Mouse (Mus musculus) kidney, postnatal 0 days (tissue): Measurements from ENCODE around the gene Eef1akmt3. TPM values are rescaled to one million over a fixed set of nuclear protein-coding genes. Genes with fewer than 3 reads are reported as not detected.

Source experiments
- ATAC-seq: fragments of 200-750 bp; cut with Nextera tagmentation; replicated peaks from 2 replicates; pipeline ENCODE4 v1.8.0; 2017; ENCODE audit warnings: low read depth, moderate number of reproducible peaks, moderate TSS enrichment, moderate library complexity; ENCODE audit not compliant: low FRiP score
- DNase-seq: peaks from one replicate; pipeline ENCODE4 v3.0.0-alpha.2; 2016; ENCODE audit warnings: low spot score
- H3K27ac ChIP-seq: fragments of 300-500 bp; sonication (generic); 2 replicates; pipeline ENCODE4 v1.5.1; 2014; ENCODE audit warnings: mild to moderate bottlenecking
- H3K27me3 ChIP-seq: fragments of 300-500 bp; sonication (generic); 2 replicates; pipeline ENCODE4 v1.6.1; 2014; ENCODE audit warnings: low read length, mixed read lengths; ENCODE audit not compliant: insufficient read depth
- H3K36me3 ChIP-seq: fragments of 300-500 bp; sonication (generic); 2 replicates; pipeline ENCODE4 v1.6.1; 2014; ENCODE audit warnings: low read length, mixed read lengths; ENCODE audit not compliant: insufficient read depth
- H3K4me1 ChIP-seq: fragments of 300-500 bp; sonication (generic); replicated peaks from 2 replicates; pipeline ENCODE4 v1.6.1; 2014; ENCODE audit warnings: antibody characterized with exemption, low read length, mixed read lengths; ENCODE audit not compliant: insufficient read depth
- H3K4me2 ChIP-seq: fragments of 300-500 bp; sonication (generic); 2 replicates; pipeline ENCODE4 v1.6.1; 2014; ENCODE audit warnings: mild to moderate bottlenecking, low read length, moderate library complexity, mixed read lengths
- H3K4me3 ChIP-seq: fragments of 300-500 bp; sonication (generic); replicated peaks from 2 replicates; pipeline ENCODE4 v1.5.1; 2014; ENCODE audit warnings: low read depth, low read length
- H3K9ac ChIP-seq: fragments of 300-500 bp; sonication (generic); 2 replicates; pipeline ENCODE4 v1.6.1; 2014; ENCODE audit warnings: low read depth, low read length
- H3K9me3 ChIP-seq: fragments of 300-500 bp; sonication (generic); replicated peaks from 2 replicates; pipeline ENCODE4 v1.6.1; 2016; ENCODE audit warnings: low read length, inconsistent platforms, mixed read lengths
- CTCF ChIP-seq: IDR thresholded peaks from 2 replicates; pipeline ENCODE4 v1.5.1; 2016; ENCODE audit warnings: antibody characterized with exemption, low read depth, mild to moderate bottlenecking, moderate library complexity
- WGBS: fragments of 180-500 bp; shearing (Covaris S2); extraction: QIAGEN DNeasy Blood & Tissue Kit; methylation state at CpG from one replicate; pipeline ENCODE4 v1.1.7; 2014; 5-methylcytosine and 5-hydroxymethylcytosine counted together
- polyA plus RNA-seq: library from polyadenylated mRNA; unstranded; fragments of >200 nt; fragmentation: Nextera tagmentation; extraction: Ambion mirVana; gene quantifications from 2 replicates; pipeline ENCODE4 v1.2.1, GENCODE M21; 2015

Gene Eef1akmt3
- polyA plus RNA-seq, 1 experiment from 2014 or later = 0.89 TPM

GRCm38 (mm10) chr10:126991676-126992075, 49.6 kb downstream of the Eef1akmt3 start:
- 48% methylated on average over 3 of the region's 3 CpGs for WGBS
- no peak overlapping the region for H3K27ac ChIP-seq
- no peak overlapping the region for H3K9ac ChIP-seq

DNA sequence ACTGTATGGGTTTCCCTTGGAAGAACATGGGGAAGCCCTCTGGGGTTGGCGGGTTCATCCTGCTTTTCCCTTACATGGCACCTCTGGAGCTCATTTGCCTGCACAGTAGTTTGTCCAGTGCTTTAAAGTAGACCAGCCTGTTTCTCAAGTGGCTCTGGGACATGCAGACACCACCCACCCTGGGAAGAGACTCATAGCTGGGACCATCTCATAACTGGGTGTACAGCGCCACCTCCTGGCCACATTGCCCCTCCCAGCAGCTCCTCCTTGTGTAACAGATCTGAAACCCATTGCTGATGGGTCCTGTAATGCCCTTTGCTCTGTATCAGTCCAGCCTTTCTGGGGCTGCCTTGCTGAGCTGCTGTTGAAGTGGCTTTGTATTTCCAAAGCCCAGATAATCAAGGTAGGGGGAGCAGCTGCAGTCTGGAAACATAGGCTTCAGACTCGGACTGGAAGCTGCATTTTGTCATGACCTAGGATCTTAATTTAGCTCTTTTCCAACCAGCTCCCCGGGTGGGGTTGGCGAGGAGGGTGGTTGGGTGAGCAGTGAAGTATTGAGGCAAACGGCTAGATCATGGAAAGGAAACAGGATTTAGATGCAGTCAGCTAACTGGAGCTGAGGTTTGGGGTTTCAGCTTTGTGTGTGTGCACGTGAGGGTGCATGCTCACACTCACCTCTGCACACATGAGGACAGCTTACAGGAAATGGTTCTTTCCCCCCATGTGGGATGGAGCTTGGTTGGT, 50.8 kb downstream of the Eef1akmt3 start:
- no peaks in the 10 kb centered on the region for H3K9me3 ChIP-seq
- H3K27ac ChIP-seq = no peak overlapping the region
- peak; percentile 94 for DNase-seq
- no peaks in the 10 kb centered on the region for H3K27me3 ChIP-seq
- peak; percentile 97 for TF ChIP-seq CTCF
- no peak overlapping the region for H3K9ac ChIP-seq
- peak; percentile 82 for ATAC-seq
- peaks cover 27% of the 10 kb centered on the region for H3K4me1 ChIP-seq
- no peak overlapping the region for H3K4me2 ChIP-seq
- 41% methylated on average over 7 of the region's 7 CpGs for WGBS
- H3K4me3 ChIP-seq = no peak overlapping the region
- peaks cover 47% of the 10 kb centered on the region for H3K36me3 ChIP-seq

More at GRCm38 (mm10) chr10:126991676-126992075, 49.6 kb downstream of the Eef1akmt3 start:
- peaks cover 25% of the 10 kb centered on the region for H3K4me1 ChIP-seq
- TF ChIP-seq CTCF = no peak
- H3K9me3 ChIP-seq = no peaks in the 10 kb centered on the region
- DNase-seq (no peak), ATAC-seq (no peak)
- no peak overlapping the region for H3K4me2 ChIP-seq
- no peaks in the 10 kb centered on the region for H3K27me3 ChIP-seq
- H3K4me3 ChIP-seq = no peak overlapping the region
- H3K36me3 ChIP-seq = peaks cover 51% of the 10 kb centered on the region

DNA sequence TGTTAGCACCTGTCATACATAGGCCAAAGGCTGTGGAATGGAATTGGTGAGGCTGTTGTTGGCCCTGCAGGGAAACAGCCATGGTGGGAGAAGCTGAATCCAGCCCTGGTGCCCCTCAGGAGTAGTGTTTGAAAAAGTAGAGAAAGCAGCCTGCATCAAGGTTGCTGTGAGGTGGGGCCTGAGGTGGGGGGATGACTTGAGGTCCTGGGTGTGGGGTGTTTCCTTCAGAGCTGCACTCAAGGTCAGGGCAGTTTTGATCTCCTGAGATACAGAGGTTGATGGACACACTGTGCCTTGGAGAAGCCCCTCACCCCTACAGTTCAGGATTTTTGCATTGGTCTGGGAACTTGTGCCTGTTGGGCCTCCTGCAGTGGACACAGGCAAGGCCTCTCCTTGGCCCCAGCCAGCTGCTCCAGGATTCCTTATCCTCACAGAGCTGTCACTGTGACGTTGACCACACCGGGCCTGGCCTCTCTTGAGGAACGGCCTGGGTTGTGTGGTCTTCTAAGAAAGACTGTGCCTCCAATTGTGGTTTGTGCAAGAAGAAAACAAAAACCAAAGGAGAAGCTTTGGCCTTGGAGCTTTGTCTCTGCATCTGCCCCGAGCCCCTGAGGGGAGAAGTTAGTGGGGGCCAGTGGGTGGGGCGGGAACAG, 52.7 kb downstream of the Eef1akmt3 start:
- no peak overlapping the region for H3K4me3 ChIP-seq
- H3K9ac ChIP-seq = no peak overlapping the region
- peaks cover 30% of the 10 kb centered on the region for H3K36me3 ChIP-seq
- peak overlapping the region; percentile 3; the same call in 1 of the 2 replicates for H3K4me2 ChIP-seq
- H3K4me1 ChIP-seq = peaks cover 44% of the 10 kb centered on the region
- peak overlapping the region; percentile 77; the same call in 1 of the 2 replicates for H3K27ac ChIP-seq
- no peak for TF ChIP-seq CTCF
- 81% methylated on average over 4 of the region's 5 CpGs for WGBS
- ATAC-seq (no peak), DNase-seq (no peak)
- no peaks in the 10 kb centered on the region for H3K27me3 ChIP-seq
- H3K9me3 ChIP-seq = no peaks in the 10 kb centered on the region

- no peak for ATAC-seq
- no peak for DNase-seq
- H3K4me1 ChIP-seq = peaks cover 56% of the 10 kb centered on the region
- H3K36me3 ChIP-seq = peaks cover 22% of the 10 kb centered on the region
- no peak overlapping the region for H3K4me3 ChIP-seq
- no peak for TF ChIP-seq CTCF
- H3K4me2 ChIP-seq = peak overlapping the region; percentile 19
- peak overlapping the region; percentile 5; the same call in 1 of the 2 replicates for H3K9ac ChIP-seq
- H3K9me3 ChIP-seq = no peaks in the 10 kb centered on the region
- no peaks in the 10 kb centered on the region for H3K27me3 ChIP-seq
- 47% methylated on average over 8 of the region's 8 CpGs for WGBS
- peak overlapping the region; percentile 77 for H3K27ac ChIP-seq
Observed at GRCm38 (mm10) chr10:126987183-126988118, 53.9 kb downstream of the Eef1akmt3 start.

GRCm38 (mm10) chr10:126986541-126986961, 54.8 kb downstream of the Eef1akmt3 start:
- H3K9me3 ChIP-seq = no peaks in the 10 kb centered on the region
- no peaks in the 10 kb centered on the region for H3K27me3 ChIP-seq
- TF ChIP-seq CTCF = no peak
- WGBS = 49% methylated on average over 4 of the region's 4 CpGs
- H3K4me2 ChIP-seq = peak overlapping the region; percentile 19; the same call in 1 of the 2 replicates
- DNase-seq = peak; percentile 94
- peak overlapping the region; percentile 3; the same call in 1 of the 2 replicates for H3K9ac ChIP-seq
- peaks cover 65% of the 10 kb centered on the region for H3K4me1 ChIP-seq
- ATAC-seq = peak; percentile 38; the same call in 1 of the 2 replicates
- peak overlapping the region; percentile 77 for H3K27ac ChIP-seq
- no peak overlapping the region for H3K4me3 ChIP-seq
- 0 out of 2 replicates have a peak, but pooled peaks cover 13% of the 10 kb centered on the region for H3K36me3 ChIP-seq
